Mouse (Mus musculus) myocyte (in vitro differentiated cells): ENCODE measurements at regions not wholly inside any gene's neighbourhood (a gene's known extent, or its start where the extent isn't known, plus 50 kb on each side); places are given as distances from the start of the nearest gene placed in this dataset.

Experiments used
- CEBPB ChIP-seq: IDR thresholded peaks from 2 replicates; pipeline ENCODE4 v1.6.1; 2011; ENCODE audit warnings: mild to moderate bottlenecking, moderate library complexity; ENCODE audit not compliant: poor library complexity, insufficient read depth, severe bottlenecking
- E2F4 ChIP-seq: IDR thresholded peaks from one replicate; pipeline ENCODE4 v1.6.1; 2011; ENCODE audit warnings: mild to moderate bottlenecking, control low read depth, moderate library complexity; ENCODE audit not compliant: insufficient read depth
- MAX ChIP-seq: IDR thresholded peaks from one replicate; pipeline ENCODE4 v1.6.1; 2011; ENCODE audit warnings: low read depth, mild to moderate bottlenecking, control low read depth
- MYOG ChIP-seq, 3 experiments: IDR thresholded peaks; one replicate each; pipeline ENCODE4 v1.6.1; 2011; ENCODE audit warnings: control low read depth in 2 of 3, low read depth in 2 of 3, mild to moderate bottlenecking in 2 of 3; ENCODE audit not compliant: insufficient read length in 2 of 3, control insufficient read depth in 1 of 3, insufficient read depth in 1 of 3
- POLR2A ChIP-seq: IDR thresholded peaks from one replicate; pipeline ENCODE4 v1.6.1; 2011; ENCODE audit warnings: low read depth, mild to moderate bottlenecking, control low read depth, moderate library complexity; ENCODE audit not compliant: insufficient read length
- POLR2AphosphoS2 ChIP-seq: IDR thresholded peaks from one replicate; pipeline ENCODE4 v1.6.1; 2011; ENCODE audit warnings: low read depth, control low read depth; ENCODE audit not compliant: insufficient read length
- SRF ChIP-seq: IDR thresholded peaks from one replicate; pipeline ENCODE4 v1.6.1; 2011; ENCODE audit warnings: low read depth; ENCODE audit not compliant: control insufficient read depth, insufficient read length
- TCF3 ChIP-seq: IDR thresholded peaks from one replicate; pipeline ENCODE4 v1.6.1; 2011; ENCODE audit warnings: low read depth, control low read depth; ENCODE audit not compliant: insufficient read length
- USF1 ChIP-seq: IDR thresholded peaks from one replicate; pipeline ENCODE4 v1.6.1; 2011; ENCODE audit warnings: low read depth, mild to moderate bottlenecking, control low read depth, moderate library complexity

GRCm38 (mm10) chr8:90082630-90083029 is 265.5 kb downstream of the Tox3 start:
- TF ChIP-seq POLR2A (no peak), USF1 (no peak), MYOG (IDR thresholded peaks at IDR 0.05; ENCODE audit: control insufficient read depth in 1 of 3, insufficient read depth in 1 of 3, insufficient read length in 2 of 3, low read depth in 2 of 3) (no peak), CEBPB (no peak), TCF3 (no peak), SRF (no peak), E2F4 (no peak), POLR2AphosphoS2 (no peak), MAX (no peak)
